Mouse (Mus musculus) embryo, embryonic 9.5 days (tissue): ENCODE measurements around the gene Panx2.

ENCODE experiments used
- DNase-seq: peaks from one replicate; pipeline ENCODE4 v3.0.0-alpha.2; 2017; ENCODE audit errors: extremely low spot score

The Panx2 gene

GRCm38 (mm10) chr15:89059161-89059931 lies at the start of gene Panx2:
Gene Panx2 (plus strand): TSS chr15:89059734.
- peak; percentile 29 for DNase-seq

DNA sequence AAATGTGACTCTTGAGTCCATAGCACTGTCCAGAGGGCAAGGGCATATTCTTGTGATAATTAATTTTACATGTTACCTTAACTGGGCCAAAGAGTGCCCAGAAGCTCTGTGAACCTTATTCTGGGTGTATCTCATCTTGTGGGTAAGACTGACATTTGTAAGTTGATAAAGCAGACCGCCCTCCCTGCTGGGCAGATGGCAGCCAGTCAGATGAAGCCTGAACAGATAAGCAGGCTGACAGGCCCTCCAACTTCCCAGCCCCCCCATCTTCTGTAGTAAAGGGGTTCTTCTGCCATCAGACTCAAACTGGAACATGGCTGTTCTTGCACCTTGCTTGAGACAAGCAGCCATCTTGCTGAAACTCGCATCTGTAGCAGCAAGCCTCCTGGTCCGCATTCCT lies 42.8 kb upstream of the Panx2 start:
- no peak for DNase-seq

DNA sequence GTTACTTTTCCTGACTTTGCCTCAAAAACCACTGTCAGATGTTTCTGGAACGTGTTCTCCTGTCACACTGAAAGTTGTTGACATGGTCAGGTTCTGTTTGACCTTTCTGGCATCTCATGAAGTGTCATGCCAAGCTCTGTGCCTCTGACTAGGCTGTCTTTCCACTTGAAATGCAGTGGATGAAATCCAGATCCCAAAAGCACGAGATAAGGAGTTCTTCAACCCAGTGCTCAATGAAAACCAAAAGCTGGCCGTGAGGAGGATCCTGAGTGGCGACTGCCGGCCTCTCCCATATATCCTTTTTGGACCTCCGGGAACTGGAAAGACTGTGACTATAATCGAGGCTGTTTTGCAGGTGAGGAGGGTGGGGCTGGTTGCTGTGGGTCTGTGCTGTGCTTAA lies 39.4 kb upstream of the Panx2 start:
- DNase-seq: no peak

DNA sequence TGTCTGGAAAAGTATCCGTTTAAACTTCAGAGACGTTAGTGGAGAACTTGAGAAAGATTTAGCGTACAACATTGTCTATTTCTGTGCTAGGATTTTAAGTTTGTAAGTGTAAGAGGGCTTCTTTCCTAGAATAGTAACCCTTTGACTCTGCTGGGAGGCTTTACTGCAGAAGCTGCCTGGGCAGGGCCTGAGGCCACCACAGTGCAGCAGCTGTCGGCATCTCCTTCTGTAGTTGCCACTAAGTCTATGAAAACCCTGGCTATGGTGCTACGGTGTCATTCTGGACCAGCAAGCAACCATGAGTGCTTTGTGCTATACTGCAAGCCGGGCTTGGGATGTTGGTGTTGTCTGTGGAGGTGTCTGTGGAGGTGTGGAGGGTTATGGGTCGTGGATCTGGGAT lies 39.0 kb upstream of the Panx2 start:
- no peak for DNase-seq

DNA sequence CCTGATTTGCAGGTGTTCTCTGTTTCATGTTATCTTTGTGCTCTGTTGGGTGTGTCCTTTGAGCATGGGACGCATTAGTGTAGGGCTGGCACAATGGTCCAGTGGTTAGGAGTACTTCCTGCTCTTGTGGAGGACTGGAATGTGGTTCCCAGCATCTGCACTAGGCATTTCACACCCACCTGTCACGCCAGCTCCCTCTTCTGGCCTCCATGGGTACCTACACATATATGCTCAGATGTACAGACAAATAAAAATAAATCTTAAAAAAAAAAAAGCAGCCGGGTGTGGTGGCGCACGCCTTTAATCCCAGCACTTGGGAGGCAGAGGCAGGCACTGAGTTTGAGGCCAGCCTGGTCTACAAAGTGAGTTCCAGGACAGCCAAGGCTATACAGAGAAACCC lies 15.2 kb upstream of the Panx2 start:
- no peak for DNase-seq

DNA sequence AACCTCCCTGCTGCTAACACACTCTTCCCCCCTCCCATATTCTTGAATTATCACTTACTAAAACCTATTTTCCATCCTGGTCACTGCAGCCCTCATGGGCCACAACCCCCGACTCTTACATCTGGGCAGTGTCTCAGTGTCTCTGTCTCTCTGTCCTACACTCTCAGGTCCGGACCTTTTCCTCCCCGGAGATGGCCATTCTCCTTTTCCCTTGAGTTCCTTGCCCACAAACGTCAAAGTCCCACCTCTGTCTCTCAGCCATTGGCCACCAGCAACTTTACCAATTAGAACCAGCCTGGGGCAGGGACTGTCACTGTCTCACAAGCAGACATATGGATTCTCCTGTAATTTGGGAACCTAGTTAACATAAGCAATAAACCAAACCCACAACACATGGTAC lies 13.2 kb upstream of the Panx2 start:
- DNase-seq: no peak

DNA sequence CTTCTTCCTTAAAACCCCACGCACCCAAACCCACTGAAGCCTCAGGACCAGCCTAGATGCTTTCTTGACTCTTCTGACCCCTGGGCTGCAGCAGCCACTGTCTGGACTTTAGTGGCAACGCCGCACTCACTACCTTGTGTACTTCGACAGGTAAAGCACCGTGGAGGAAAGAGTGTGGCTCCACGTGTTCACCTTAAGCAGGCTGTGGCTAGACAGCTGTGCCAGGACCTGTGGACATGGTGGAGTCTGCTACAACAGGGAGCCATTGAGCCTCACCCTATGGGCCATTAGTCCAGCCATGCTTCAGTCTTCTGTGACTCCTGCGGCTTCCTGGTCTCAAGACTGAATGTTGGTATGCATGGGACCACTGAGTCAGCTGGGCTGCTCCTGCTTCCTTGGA lies 4.9 kb upstream of the Panx2 start:
- DNase-seq: no peak

DNA sequence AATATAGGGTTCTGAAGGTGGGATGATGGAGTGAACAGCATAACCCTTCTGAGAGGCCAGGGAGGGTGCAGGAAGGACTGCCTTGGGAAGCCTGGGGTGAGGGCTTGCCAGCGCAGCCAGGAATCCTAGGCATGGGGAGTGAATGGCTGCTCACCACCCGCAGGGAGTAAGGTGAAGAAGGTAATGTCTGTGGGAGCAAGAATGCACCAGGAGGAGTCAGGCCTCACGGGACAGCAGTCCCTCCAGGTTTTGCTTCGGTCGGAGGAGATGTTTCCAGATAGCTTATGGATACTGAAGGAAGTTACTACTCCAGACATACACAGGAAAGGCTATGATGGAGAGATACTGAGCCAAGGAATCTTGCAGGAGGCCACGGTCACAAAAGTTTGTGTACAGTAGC lies 798 bp upstream of the Panx2 start:
- no peak for DNase-seq

DNA sequence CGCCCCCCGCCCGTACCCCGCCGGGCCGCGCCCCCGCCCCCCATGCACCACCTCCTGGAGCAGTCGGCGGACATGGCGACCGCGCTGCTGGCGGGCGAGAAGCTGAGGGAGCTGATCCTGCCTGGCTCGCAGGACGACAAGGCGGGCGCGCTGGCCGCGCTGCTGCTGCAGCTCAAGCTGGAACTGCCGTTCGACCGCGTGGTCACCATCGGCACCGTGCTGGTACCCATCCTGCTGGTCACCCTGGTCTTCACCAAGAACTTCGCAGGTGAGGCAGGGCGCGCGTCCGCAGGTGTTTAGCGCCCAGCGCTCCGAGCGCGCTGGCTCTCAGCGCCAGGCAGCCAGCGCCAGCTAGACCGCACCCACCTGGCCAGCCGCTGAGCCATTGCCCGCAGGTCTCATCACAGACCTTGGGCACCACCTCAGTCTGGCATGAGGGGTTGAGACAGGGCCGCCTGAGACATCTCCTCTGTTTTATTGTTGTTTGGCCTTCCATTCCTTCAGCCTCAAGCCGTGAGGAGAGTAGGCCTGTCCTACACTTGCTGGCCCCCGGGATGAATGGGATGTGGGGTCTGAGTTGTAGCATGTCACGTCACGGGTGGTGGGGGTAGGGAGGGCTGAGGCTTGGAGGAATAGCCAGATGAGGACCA lies 623 bp downstream of the Panx2 start:
- DNase-seq: peak; percentile 54

DNA sequence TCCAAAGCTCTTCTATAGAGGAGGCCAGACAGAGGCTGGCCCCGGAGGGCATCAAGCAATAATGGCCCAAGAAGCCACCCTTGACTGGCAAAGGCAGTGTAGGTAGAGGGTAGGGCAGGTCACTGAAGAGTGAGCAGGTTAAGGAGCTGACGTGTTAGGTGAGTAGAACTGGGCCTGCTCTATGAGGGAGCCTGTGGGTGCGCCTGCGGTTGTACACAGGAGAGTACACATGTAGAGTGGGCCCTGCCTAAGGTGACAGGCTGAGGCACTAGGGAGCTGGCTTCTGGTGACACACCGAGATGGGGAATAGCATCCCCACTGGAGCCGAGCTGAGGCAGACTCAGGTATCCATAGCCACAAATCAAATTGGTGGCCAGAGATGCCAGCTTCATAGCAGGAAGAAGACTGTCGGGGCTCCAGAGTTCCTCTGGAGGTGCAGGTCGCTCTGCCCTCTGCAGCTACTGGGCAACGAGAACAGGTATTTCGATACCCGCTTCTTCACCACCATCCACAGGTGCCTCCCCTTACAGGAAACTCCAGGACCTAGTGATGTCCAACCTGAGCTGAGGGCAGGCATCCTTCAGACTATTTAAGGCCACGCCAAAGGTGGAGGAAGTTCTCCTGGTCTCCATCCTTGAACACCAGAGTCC lies 1.4 kb downstream of the Panx2 start:
- DNase-seq: no peak

DNA sequence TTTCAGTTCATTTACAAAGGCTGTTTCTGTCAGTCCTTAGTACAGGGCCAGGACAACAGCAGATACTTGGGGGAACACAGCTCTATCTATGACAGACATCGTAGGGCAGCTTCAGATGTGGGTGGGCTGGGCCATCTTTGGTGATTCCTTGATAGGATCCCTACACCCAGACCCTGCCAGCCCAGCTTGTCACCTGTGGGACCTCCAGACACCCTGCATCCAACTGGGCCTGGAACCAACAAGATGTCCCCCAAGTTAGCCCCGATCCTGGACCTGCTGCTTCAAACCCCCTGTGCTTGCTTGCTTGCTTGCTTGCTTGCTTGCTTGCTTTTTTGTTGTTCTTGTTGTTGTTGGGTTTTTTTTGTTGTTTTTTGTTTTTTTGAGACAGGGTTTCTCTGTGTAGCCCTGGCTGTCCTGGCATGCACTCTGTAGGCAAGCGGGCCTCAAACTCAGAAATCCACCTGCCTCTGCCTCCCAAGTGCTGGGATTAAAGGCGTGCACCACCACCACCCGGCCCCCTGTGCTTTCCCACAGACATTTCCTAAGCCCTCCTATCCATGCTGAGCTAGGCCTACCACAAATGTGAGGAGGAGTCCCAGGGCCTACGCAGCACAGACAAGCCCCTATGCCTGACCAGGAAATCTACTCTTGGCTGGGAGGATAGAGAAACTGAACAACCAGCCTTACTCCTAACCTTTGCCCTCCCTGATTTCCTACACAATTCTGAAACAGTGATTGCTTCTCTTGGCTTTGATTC lies 2.4 kb downstream of the Panx2 start:
- DNase-seq: no peak

DNA sequence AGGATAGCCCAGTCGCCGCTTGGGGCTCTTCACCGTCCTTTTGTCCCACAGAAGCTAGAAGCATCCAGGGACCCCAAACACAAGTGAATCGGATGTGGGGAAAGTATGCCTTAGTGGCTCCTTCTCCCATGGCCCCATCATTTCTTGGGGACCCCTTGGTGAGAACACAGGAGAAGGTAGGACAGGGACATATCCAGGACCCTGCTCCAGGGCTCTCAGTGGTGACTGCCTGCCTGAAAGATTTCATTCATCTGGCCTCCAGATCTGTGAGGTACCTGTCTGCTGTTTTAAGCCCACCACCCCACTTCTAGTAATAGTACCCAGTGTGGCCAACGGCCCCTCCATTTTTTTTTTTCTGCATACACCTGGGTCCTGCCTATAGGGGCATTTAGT lies 3.0 kb downstream of the Panx2 start:
- DNase-seq: no peak

DNA sequence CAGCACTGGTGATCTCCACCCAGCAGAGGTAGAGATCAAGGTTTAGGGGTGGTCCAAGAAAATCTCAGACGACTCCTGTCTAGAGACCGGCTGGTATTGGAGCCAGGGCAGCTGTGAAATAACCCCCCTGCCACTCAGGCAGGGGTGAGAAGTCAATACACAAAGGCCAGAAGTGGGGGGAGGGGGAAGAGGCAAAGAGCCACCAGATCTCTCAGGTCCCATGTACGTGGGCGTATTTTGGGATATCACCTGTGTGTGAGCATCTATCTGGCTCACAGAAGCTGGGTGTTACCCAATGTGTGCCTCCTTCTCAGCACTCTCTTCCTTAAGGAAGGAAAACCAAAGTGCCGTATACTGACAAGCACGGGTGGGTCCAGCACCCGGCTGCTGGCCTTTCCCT lies 3.5 kb downstream of the Panx2 start:
- no peak for DNase-seq

GRCm38 (mm10) chr15:89063536-89063935 lies 4.0 kb downstream of the Panx2 start:
- DNase-seq: no peak

GRCm38 (mm10) chr15:89064891-89065290 lies 5.4 kb downstream of the Panx2 start:
- no peak for DNase-seq

- DNase-seq: no peak
These were observed 8.1 kb downstream of the Panx2 start for GRCm38 (mm10) chr15:89067609-89068008.

DNA sequence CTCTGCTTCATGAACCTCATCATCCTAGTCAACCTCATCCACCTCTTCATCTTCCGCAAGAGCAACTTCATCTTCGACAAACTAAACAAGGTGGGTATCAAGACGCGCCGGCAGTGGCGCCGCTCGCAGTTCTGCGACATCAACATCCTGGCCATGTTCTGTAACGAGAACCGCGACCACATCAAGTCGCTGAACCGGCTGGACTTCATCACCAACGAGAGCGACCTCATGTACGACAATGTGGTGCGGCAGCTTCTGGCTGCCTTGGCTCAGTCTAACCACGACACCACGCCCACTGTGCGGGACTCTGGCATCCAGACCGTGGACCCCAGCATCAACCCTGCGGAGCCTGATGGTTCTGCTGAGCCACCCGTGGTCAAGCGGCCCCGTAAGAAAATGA lies 8.7 kb downstream of the Panx2 start:
- no peak for DNase-seq

GRCm38 (mm10) chr15:89069336-89069840 lies 9.9 kb downstream of the Panx2 start:
- DNase-seq: no peak

DNA sequence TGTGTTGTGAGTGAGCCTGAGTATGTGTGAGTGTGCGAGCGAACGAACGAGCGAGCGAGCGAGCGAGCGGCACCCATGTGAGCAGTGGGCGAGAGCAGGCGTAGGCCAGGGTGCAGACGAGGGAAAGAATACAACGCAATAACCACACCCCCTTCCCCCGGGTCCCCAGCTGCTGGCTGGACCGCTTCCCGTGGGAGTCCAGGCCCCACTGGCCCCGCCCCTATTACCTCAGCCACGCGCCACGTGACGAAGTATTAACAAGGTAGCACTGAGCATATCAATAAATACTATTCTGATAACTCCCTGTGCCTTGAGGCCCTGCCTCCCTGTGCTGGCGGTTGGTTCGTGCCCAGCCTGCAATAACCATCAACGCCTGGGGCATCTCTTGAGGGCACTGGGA lies 11.1 kb downstream of the Panx2 start:
- DNase-seq: no peak

GRCm38 (mm10) chr15:89073993-89074603 lies 14.6 kb downstream of the Panx2 start:
- DNase-seq: no peak

- peak; percentile 39 for DNase-seq
These were observed 15.3 kb downstream of the Panx2 start, which contains the start of gene Trabd for GRCm38 (mm10) chr15:89074613-89075477. Gene Trabd (plus strand): TSS chr15:89075124.
